Mouse (Mus musculus) hindbrain, embryonic 11.5 days (tissue): ENCODE measurements around the gene Nat8f4. TPM values are rescaled to one million over a fixed set of nuclear protein-coding genes. Genes with fewer than 3 reads are reported as not detected.
"Not testable (repeated sequence)": the region's sequence is repeated elsewhere in the genome, so short reads cannot be mapped to it uniquely, and the experiment has no call there.

ENCODE experiments used
- ATAC-seq: fragments of 200-750 bp; cut with Nextera tagmentation; 2 replicates; pipeline ENCODE4 v1.8.0; 2017; ENCODE audit warnings: mild to moderate bottlenecking, moderate TSS enrichment, moderate library complexity; ENCODE audit not compliant: low FRiP score
- DNase-seq: peaks from one replicate; pipeline ENCODE4 v3.0.0-alpha.2; 2015; ENCODE audit warnings: low spot score
- H3K27ac ChIP-seq: fragments of 300-500 bp; sonication (generic); 2 replicates; pipeline ENCODE4 v1.5.1; 2014; ENCODE audit warnings: mild to moderate bottlenecking, low read depth, low read length
- H3K27me3 ChIP-seq: fragments of 300-500 bp; sonication (generic); 2 replicates; pipeline ENCODE4 v1.6.1; 2014; ENCODE audit warnings: mild to moderate bottlenecking, low read length, moderate library complexity, mixed read lengths; ENCODE audit not compliant: control insufficient read depth, insufficient read depth
- H3K36me3 ChIP-seq: fragments of 300-500 bp; sonication (generic); 2 replicates; pipeline ENCODE4 v1.6.1; 2014; ENCODE audit warnings: mild to moderate bottlenecking, low read length, moderate library complexity, mixed read lengths; ENCODE audit not compliant: control insufficient read depth, insufficient read depth
- H3K4me1 ChIP-seq: fragments of 300-500 bp; sonication (generic); replicated peaks from 2 replicates; pipeline ENCODE4 v1.6.1; 2014; ENCODE audit warnings: low read length, mixed read lengths; ENCODE audit not compliant: control insufficient read depth, insufficient read depth
- H3K4me2 ChIP-seq: fragments of 300-500 bp; sonication (generic); replicated peaks from 2 replicates; pipeline ENCODE4 v1.6.1; 2014; ENCODE audit warnings: mild to moderate bottlenecking, low read depth, low read length
- H3K4me3 ChIP-seq: fragments of 300-500 bp; sonication (generic); 2 replicates; pipeline ENCODE4 v1.5.1; 2014; ENCODE audit warnings: low read depth, low read length
- H3K9ac ChIP-seq: fragments of 300-500 bp; sonication (generic); 2 replicates; pipeline ENCODE4 v1.6.1; 2014; ENCODE audit warnings: low read depth, low read length
- H3K9me3 ChIP-seq: fragments of 300-500 bp; sonication (generic); 2 replicates; pipeline ENCODE4 v1.6.1; 2016; ENCODE audit warnings: low read length; ENCODE audit not compliant: control insufficient read depth
- WGBS: fragments of 180-500 bp; shearing (Covaris S2); extraction: QIAGEN DNeasy Blood & Tissue Kit; methylation state at CpG from one replicate; pipeline ENCODE4 v1.1.7; 2014; 5-methylcytosine and 5-hydroxymethylcytosine counted together
- polyA plus RNA-seq: library from polyadenylated mRNA; unstranded; fragments of >200 nt; fragmentation: Nextera tagmentation; extraction: Ambion mirVana; gene quantifications from 2 replicates; pipeline ENCODE4 v1.2.1, GENCODE M21; 2014

Gene Nat8f4
- polyA plus RNA-seq, 1 experiment from 2014 or later = 4.8 TPM

DNA sequence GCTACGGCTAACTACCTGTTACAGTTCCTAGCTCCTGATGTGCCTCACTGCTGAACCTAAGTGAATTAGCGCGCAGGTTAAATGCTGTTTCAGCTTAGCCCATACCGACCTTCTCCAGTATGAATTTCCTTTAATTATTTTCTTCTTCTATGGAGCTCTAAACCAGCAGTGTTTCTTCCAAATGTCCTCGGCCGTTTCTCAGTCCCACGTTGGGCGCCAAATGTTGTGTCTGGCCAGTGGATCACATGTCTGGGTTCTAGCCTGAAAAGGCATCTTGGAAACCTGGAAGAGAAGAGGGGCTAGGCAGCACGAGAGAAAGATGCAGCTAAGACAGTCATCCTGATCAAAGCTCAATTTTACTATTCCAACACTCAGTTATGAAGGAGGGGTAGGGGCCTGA lies 21.4 kb downstream of the Nat8f4 start:
- not testable (repeated sequence) for DNase-seq, H3K36me3 ChIP-seq, H3K27ac ChIP-seq, H3K4me2 ChIP-seq, H3K27me3 ChIP-seq, H3K9me3 ChIP-seq, H3K4me3 ChIP-seq, ATAC-seq, H3K4me1 ChIP-seq, H3K9ac ChIP-seq
- WGBS = 92% methylated on average over 9 of the region's 9 CpGs

DNA sequence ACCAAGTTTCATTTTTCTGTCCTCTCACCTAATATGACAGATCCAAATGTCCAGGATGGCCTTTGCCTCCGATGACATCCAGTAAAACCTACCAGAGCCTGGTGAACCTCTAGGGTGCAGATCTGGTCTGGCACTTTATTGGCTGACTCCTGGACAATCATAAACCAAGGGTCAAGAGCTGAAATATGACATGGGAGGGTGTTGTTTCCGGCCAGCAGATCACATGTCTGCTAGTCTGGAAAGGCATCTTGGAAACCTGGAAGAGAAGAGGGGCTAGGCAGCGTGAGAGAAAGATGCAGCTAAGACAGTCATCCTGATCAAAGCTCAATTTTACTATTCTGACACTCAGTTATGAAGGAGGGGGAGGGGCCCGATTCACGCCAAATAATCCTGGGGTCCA lies 35.7 kb downstream of the Nat8f4 start, which contains the start of gene Nat8f2:
Nat8f2 (minus strand) TSS at position 153 of the 400 bp plus-strand sequence.
- not testable (repeated sequence) for DNase-seq, H3K27ac ChIP-seq, H3K4me2 ChIP-seq, H3K36me3 ChIP-seq, H3K9ac ChIP-seq, H3K9me3 ChIP-seq, ATAC-seq, H3K4me3 ChIP-seq, H3K27me3 ChIP-seq, H3K4me1 ChIP-seq
- WGBS = 86% methylated on average over 5 of the region's 5 CpGs

DNA sequence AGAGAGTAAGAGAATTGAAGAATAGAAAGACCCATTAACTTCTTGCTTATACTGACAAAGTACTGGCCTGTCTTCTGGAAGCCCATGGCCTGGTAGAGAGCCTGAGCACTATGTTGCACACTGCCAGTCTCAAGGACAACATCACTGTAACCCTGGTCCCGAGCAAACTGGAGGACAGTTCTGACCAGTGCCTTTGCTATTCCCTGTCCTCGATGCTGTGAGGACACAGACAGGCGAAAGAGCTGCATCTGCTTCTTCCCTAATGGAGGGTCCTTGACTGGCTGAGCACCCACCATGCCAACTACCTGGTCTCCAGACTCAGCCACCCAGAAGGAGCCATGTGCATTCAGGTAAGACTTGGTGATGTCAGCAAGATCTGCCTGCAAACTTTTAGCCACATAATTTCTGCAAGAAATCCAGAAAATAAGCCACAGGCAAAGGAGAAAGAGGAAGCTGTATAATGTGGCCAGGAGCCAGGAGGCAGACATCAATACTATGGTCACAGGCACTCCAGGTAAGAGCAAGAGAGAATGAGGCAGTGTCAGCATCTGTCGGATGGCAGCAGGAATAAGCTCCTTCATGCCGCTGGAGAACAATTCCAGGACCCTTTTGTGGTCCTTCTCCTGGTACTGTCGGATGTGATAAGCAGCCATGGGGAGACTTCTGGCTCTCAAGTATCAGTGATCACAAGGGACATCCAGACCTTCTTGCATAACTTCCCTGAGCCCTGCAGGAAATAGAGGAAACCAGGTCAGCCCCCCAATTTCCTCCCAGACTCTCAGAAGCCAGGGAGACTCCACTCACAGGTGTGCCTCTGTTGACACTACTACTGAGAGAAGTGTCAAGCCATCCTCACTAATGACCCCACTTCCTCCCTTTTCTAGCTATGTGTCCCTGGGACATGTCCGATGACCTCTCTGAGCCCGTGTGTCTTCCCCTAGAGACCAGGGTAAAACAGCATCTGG lies 36.7 kb downstream of the Nat8f4 start:
- H3K4me1 ChIP-seq = no peaks in the 10 kb centered on the region
- H3K4me2 ChIP-seq = no peak overlapping the region
- H3K9me3 ChIP-seq = no peaks in the 10 kb centered on the region
- 78% methylated on average over 8 of the region's 8 CpGs for WGBS
- H3K27me3 ChIP-seq = no peaks in the 10 kb centered on the region
- DNase-seq = no peak
- no peak overlapping the region for H3K27ac ChIP-seq
- no peak for ATAC-seq
- no peaks in the 10 kb centered on the region for H3K36me3 ChIP-seq
- H3K4me3 ChIP-seq = no peak overlapping the region
- no peak overlapping the region for H3K9ac ChIP-seq

DNA sequence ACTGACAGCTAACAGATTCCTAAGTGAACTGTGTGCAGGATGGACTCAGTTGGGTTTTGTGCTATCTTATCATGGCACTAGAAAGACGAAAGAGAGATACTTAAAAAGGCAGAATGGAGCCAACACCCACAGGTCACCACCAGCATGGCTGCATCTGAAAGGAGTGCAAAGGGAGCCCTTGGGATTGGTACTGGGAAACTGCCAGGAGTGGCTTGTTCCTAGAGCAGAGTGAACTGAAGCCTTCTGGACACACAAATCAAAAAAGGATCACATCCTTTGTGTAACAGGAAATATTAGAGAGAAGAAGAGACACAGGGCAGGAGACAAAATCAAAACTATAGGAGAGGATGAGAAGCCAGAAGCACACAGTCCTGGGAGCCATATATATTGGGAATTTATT lies 37.7 kb downstream of the Nat8f4 start:
- 58% methylated on average over 1 of the region's 1 CpGs for WGBS
- H3K4me1 ChIP-seq, DNase-seq, H3K36me3 ChIP-seq, H3K27ac ChIP-seq, H3K4me2 ChIP-seq, H3K9me3 ChIP-seq, H3K27me3 ChIP-seq, ATAC-seq, H3K9ac ChIP-seq, H3K4me3 ChIP-seq: not testable (repeated sequence)

DNA sequence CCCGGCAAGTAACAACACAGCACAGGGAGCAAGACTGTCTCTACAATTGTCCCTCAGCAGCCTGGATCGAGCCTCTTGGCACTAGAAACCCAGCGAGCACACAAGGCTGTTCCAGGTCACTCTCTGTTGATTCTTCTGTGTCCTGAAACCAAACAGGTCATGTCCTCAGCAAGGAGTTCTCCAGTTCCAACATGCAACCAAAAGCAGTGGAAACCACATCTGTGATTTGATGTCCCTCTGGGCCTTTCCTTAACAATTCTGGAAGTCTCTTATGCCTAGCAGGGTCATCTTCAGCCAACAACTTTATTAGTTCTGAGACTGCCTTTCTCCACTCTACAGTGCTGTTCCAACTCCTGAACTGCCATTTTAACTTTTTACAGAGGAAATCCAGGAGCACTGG lies 38.5 kb downstream of the Nat8f4 start:
- H3K4me2 ChIP-seq, H3K9me3 ChIP-seq, H3K36me3 ChIP-seq, H3K4me1 ChIP-seq, DNase-seq, H3K27ac ChIP-seq, H3K9ac ChIP-seq, H3K27me3 ChIP-seq, ATAC-seq, H3K4me3 ChIP-seq: not testable (repeated sequence)
- WGBS = 89% methylated on average over 3 of the region's 3 CpGs

DNA sequence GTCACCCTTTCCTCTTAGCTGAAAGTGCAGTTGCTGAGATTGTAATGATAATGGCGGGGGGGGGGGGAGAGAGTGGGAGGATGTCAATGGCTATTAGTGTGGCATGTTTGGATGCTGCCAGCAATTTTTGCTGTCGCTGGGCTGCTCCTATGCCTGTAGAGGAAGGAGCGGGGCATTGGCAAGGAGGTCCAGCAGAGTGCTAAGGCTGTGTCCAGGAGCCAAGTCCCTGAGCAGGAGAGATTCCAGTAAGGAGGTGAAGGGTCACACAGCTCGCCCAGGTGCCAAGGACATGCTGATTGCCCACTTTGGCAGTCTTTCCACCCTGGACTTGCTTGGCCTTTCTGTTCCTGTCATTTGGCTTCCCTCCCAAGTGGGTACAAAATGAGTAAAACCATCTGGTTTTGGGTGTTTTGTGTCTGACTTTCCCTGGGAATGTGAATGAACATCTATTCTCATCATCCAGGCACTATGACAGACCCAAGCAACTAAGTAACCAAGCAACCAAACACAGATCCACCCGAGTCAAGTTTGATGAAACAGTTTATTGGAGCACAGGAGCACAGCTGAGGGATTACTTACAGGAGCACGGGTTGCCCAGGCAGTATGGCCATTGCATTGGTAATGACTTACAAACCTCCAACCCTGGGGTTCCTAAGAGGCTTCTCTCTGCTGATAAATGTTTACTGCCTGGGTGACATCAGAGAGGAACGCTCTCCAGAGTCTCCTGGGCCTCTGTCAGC lies 39.6 kb downstream of the Nat8f4 start:
- H3K36me3 ChIP-seq, H3K4me2 ChIP-seq, H3K4me3 ChIP-seq, H3K27me3 ChIP-seq, H3K9me3 ChIP-seq, ATAC-seq, DNase-seq, H3K4me1 ChIP-seq, H3K9ac ChIP-seq, H3K27ac ChIP-seq: not testable (repeated sequence)
- WGBS = 81% methylated on average over 5 of the region's 7 CpGs

DNA sequence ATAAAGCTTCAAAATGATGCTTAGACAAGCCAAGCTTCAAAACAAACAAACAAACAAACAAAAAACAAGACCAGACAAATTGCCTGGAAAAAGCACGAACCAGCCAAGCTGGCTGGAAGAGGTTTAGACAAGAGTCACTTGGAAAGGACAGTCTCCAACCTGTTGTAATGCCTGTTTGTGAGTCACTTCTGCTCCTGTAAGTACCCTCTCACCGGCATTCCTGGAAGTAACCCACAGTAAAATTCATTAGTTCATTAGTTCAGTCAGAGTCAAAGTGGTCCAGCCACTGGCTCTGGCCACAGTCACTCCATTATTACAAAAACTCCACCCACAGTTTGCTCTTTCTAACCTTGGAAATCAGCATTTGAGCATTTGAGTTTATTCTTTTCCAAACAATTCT lies 40.8 kb downstream of the Nat8f4 start:
- 92% methylated on average over 2 of the region's 2 CpGs for WGBS
- no peak overlapping the region for H3K9ac ChIP-seq
- H3K4me2 ChIP-seq = no peak overlapping the region
- H3K4me3 ChIP-seq = no peak overlapping the region
- no peaks in the 10 kb centered on the region for H3K9me3 ChIP-seq
- no peaks in the 10 kb centered on the region for H3K4me1 ChIP-seq
- ATAC-seq = no peak
- no peaks in the 10 kb centered on the region for H3K27me3 ChIP-seq
- H3K27ac ChIP-seq = no peak overlapping the region
- no peaks in the 10 kb centered on the region for H3K36me3 ChIP-seq
- DNase-seq = no peak

DNA sequence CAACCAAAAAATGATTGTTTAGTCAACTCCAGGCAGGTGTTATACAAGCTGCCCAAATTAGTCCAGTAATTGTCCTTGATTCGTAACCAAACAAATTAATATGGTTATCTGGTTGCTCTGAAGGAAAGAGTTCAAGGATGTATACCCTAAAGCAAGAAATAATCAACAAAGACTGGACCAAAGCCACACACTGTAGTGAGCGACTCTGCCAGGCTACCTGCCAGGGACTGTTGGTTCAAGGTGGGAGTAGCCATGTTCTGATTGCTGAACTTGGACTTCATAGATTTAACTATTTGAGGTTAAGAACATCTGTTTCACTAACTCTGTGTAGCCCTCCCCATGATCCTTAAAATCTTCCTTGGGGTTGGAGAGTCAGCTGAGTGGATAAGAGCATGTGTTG lies 41.5 kb downstream of the Nat8f4 start:
- WGBS = 86% methylated on average over 2 of the region's 2 CpGs
- ATAC-seq (no peak), DNase-seq (no peak)
- Histone ChIP-seq H3K4me2 (no peak overlapping the region), H3K9me3 (no peaks in the 10 kb centered on the region), H3K27ac (no peak overlapping the region), H3K4me3 (no peak overlapping the region), H3K27me3 (no peaks in the 10 kb centered on the region), H3K4me1 (no peaks in the 10 kb centered on the region), H3K9ac (no peak overlapping the region), H3K36me3 (no peaks in the 10 kb centered on the region)
